Mouse (Mus musculus): Measurements from ENCODE around the gene Fkbp4. TPM values are rescaled to one million over a fixed set of nuclear protein-coding genes. Genes with fewer than 3 reads are reported as not detected.
A peak's percentile ranks its signal among the peaks of the same experiment; 100 is the strongest.

Fkbp4 gene
- polyA plus RNA-seq (2016; fragmentation: Nextera tagmentation; extraction: Ambion mirVana), result 548 and 688 TPM in 2 replicates

DNA sequence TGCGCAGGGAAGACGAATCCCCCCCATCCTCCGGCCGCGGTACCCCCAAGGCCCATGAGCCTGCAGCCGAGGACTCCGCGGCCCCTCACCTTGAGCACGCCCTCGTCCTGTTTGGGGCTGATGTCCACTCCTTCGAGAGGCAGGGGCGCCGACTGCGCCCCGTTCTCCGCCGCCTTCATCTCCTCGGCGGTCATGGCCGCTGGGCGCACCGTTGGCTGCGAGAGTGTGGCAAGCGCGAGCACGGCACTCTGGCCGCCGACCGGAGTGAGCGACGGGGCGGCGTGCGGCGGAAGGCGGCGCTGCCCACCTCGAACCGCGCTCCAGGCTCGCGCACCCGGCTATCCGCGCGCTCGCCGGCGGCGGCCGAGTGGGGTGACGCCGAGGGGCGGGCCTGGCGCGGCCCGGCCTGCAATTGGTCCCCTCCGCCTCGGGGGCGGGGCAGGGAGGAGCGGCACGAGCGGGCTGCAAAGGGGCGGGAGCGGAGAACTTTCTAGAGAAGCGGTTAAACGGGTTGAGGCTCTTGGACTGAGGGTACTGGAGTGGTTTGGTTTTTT is at the start of gene Fkbp4:
Gene Fkbp4, minus strand, starts transcription at position 361 of the 554 bp plus-strand sequence.
- DNase-seq (ENCODE audit: low spot score), result peak; percentile 90
- Histone ChIP-seq H3K36me3 (peaks cover 34% of the 10 kb centered on the region), H3K4me1 (replicated peaks) (peaks cover 18% of the 10 kb centered on the region), H3K4me3 (peak within 1 kb of the TSS; percentile 96), H3K27me3 (ENCODE audit: insufficient read depth, poor library complexity, severe bottlenecking) (peaks cover 17% of the 10 kb centered on the region; the same call in 1 of the 2 replicates), H3K9me3 (no peaks in the 10 kb centered on the region), H3K27ac (peak within 1 kb of the TSS; percentile 98)
- WGBS, result under 1% methylated on average over 67 of the region's 67 CpGs

DNA sequence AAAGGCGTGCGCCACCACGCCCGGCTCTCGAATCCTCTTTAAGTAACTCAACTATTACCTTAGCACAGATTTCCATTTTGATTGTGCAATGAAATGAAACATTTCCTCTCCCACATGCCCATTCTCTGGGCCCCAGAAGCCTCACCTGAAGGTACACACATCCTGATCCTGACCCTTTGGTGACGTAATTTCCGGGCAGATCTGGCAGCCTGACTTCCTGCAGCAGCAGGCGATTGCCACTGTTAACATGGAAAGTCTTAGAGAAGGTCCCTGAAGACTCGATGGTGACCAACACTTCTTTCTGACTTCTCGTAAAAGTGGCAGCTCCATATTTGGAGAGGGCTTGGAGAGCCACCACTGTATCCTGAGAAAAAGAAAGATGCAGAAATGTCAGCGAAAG is 49.3 kb upstream of the Fkbp4 start:
- 94% methylated on average over 11 of the region's 11 CpGs for WGBS
- H3K4me1 ChIP-seq (replicated peaks), result no peaks in the 10 kb centered on the region
- no peak overlapping the region for H3K27ac ChIP-seq
- H3K9me3 ChIP-seq, result no peaks in the 10 kb centered on the region
- H3K4me3 ChIP-seq, result no peak overlapping the region
- H3K27me3 ChIP-seq (ENCODE audit: insufficient read depth, poor library complexity, severe bottlenecking), result no peaks in the 10 kb centered on the region
- H3K36me3 ChIP-seq, result no peaks in the 10 kb centered on the region
- no peak for DNase-seq (ENCODE audit: low spot score)

DNA sequence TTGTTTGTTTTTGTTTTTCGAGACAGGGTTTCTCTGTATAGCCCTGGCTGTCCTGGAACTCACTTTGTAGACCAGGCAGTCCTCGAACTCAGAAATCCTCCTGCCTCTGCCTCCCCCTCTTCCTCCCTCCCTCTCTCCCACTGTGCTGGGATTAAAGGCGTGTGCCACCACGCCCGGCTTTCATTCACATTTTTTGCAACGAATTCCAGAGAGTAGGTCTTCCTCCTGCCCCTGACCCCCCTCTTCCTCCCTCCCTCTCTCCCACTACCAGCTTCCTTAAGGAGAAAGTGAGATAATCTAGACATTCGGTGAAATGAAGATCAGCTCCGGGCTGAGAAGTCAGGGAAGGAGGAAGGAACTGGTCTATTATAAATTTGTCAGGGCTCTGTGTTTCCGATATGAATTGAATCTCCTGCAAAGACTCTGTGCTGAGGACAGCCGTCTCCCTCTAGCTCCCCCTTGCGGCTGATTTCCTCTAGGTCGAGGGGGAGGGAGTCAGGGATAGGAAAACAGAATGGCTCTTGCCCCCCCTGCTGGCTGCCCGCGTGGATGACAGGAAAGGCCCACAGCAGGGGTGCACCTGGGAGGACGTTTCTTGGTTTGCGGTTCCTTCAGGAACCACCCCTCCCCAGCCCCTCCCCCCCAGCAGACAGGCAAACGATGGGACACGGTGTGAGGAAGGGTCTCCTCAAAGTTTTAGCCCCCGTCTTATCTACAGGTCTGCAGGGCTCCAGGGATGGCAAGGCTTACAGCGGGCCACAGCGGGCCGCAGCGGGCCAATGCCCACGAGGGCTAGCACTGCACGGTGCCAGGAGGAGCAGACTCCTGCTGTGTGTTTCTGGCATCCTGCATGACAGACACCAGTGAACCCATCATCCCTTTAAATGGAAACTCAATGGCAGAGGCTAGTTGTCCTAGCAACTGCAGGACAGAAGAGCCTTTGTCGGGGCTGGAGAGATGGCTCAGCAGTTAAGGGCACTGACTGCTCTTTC is 41.3 kb upstream of the Fkbp4 start:
- Histone ChIP-seq H3K4me3 (peak overlapping the region; percentile 31), H3K9me3 (no peaks in the 10 kb centered on the region), H3K27ac (no peak overlapping the region), H3K36me3 (no peaks in the 10 kb centered on the region), H3K4me1 (replicated peaks) (peaks cover 8% of the 10 kb centered on the region), H3K27me3 (ENCODE audit: insufficient read depth, poor library complexity, severe bottlenecking) (no peaks in the 10 kb centered on the region)
- WGBS, result 21% methylated on average over 26 of the region's 26 CpGs
- DNase-seq (ENCODE audit: low spot score), result peak; percentile 92

DNA sequence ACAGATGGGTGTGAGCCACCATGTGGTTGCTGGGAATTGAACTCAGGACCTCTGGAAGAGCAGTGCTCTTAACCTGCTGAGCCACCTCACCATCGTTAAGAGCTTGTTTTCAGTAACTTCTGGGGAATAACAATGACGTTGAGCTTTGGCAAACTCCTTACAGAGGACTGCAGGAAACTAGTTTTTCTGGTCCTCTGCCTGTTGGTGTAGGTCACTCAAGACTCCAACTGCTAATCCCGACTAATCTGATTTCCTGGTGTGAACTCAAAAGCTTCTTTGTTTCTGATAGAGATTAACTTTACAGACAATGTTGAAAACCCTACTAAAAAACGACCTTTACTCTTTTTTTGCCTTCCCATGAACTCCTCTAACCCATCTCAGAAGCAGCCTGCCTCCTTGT is 39.0 kb upstream of the Fkbp4 start:
- H3K4me3 ChIP-seq, result no peak overlapping the region
- no peak for DNase-seq (ENCODE audit: low spot score)
- 24% methylated on average over 4 of the region's 4 CpGs for WGBS
- H3K4me1 ChIP-seq (replicated peaks), result peaks cover 8% of the 10 kb centered on the region
- H3K36me3 ChIP-seq, result no peaks in the 10 kb centered on the region
- H3K27me3 ChIP-seq (ENCODE audit: insufficient read depth, poor library complexity, severe bottlenecking), result no peaks in the 10 kb centered on the region
- no peak overlapping the region for H3K27ac ChIP-seq
- no peaks in the 10 kb centered on the region for H3K9me3 ChIP-seq

DNA sequence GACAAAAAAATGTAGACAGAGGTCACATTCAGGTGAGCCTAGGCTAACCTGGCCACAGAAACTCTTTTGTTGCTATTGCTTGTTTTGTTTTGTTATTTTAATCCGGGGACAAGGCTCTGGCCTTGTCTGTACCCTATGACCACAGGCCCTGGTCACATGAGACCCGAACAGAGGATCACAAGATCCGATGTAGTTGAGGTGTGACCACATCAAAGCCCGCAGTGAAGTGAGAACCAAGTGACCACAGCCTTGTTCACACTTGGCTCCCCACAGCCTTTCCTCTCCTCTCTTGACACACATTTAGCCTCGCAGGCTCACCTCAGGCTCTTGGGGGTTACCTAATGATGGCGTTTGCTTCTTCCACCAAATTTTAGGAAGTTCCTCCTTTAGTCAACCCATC is 35.6 kb upstream of the Fkbp4 start:
- Histone ChIP-seq H3K27ac (no peak overlapping the region), H3K4me1 (replicated peaks) (no peaks in the 10 kb centered on the region), H3K36me3 (no peaks in the 10 kb centered on the region), H3K4me3 (no peak overlapping the region), H3K27me3 (ENCODE audit: insufficient read depth, poor library complexity, severe bottlenecking) (no peaks in the 10 kb centered on the region), H3K9me3 (no peaks in the 10 kb centered on the region)
- WGBS, result 91% methylated on average over 6 of the region's 6 CpGs
- DNase-seq (ENCODE audit: low spot score), result no peak

DNA sequence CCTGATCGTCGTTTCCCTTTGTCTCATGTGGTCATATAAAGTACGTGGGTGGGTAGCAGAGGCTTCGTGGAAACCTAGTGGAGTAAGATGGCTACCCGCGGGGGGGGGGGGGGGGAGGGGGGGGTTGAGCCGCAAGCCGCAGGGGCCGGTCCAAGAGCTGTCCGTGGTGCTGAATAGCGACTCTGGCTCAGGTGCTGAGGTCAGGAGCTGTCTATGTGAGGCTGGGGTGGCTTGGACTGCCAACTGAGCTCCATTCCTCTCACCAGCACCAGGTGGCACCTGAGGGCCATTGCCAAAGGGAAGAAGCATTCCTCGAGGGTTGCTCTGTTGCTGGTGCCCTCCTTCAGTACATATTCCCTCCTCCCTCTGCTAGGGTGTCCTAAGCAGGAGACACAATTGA is 31.0 kb upstream of the Fkbp4 start:
- Histone ChIP-seq H3K4me1 (replicated peaks) (peaks cover 9% of the 10 kb centered on the region), H3K27ac (no peak overlapping the region), H3K9me3 (no peaks in the 10 kb centered on the region), H3K4me3 (no peak overlapping the region), H3K27me3 (ENCODE audit: insufficient read depth, poor library complexity, severe bottlenecking) (no peaks in the 10 kb centered on the region), H3K36me3 (no peaks in the 10 kb centered on the region)
- DNase-seq (ENCODE audit: low spot score), result peak; percentile 45
- 11% methylated on average over 12 of the region's 12 CpGs for WGBS

DNA sequence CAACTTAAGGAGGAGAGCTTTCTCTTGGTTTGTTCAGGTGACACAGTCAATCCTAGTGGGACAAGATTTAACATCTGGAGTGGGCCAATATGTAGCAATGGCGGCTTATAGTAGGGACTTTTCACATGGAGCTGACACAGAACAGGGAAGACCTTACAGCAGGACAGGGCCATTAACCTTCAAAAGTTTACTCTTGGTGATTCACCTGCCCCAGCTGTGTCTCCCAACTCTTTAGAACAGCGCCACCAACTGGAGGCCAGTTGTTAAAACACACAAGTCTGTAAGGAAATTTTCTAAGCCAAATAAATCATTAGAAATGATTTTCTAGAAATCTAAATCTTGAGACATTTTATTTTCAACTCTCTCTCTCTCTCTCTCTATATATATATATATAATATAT is 28.8 kb upstream of the Fkbp4 start:
- Histone ChIP-seq H3K4me1 (replicated peaks) (peaks cover 9% of the 10 kb centered on the region), H3K27me3 (ENCODE audit: insufficient read depth, poor library complexity, severe bottlenecking) (no peaks in the 10 kb centered on the region), H3K36me3 (no peaks in the 10 kb centered on the region), H3K9me3 (no peaks in the 10 kb centered on the region), H3K4me3 (no peak overlapping the region), H3K27ac (no peak overlapping the region)
- WGBS, result 49% methylated on average over 2 of the region's 2 CpGs
- DNase-seq (ENCODE audit: low spot score), result no peak

DNA sequence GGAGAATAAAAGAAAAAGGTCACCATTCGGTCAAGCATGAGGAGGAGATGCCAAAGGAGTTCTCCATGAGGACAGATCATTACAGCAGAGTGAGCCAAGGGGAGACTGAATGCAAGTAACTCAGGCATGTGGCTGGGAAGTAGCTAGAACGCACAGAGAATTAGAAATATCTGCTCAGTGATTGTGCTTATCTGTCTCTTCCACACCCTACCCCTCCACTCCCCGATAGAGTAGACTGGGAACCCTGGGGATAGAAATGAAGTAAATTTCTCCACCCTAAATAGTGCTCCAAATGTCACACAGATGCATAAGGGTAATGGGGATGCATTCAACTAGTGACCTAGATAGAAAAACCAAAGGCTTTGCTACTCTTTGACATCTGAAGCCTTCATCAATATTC is 28.1 kb upstream of the Fkbp4 start:
- 73% methylated on average over 3 of the region's 3 CpGs for WGBS

DNA sequence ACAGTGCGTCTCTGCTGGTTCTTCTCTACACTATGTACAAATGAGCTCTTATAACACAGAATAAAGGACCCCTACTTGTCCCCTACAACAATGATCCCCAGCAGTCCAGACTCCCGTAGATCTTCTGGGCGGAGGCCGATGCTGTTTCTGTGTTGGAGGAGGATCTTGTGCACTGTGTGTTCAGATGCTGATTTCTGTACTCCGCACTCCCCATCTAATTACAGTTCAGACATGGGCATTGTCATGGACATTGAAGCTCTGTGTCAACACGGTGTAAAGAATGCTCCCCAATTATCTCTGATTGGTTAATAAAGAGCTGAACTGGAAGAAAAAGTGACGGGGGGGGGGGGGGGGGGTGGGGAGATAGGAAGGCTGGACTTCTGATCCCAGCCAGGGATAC is 27.6 kb upstream of the Fkbp4 start:
- H3K27me3 ChIP-seq (ENCODE audit: insufficient read depth, poor library complexity, severe bottlenecking), result no peaks in the 10 kb centered on the region
- H3K36me3 ChIP-seq, result no peaks in the 10 kb centered on the region
- no peak overlapping the region for H3K4me3 ChIP-seq
- no peak for DNase-seq (ENCODE audit: low spot score)
- H3K9me3 ChIP-seq, result no peaks in the 10 kb centered on the region
- H3K4me1 ChIP-seq (replicated peaks), result peaks cover 9% of the 10 kb centered on the region
- WGBS, result 57% methylated on average over 7 of the region's 7 CpGs
- H3K27ac ChIP-seq, result no peak overlapping the region

More for the DNA sequence above, 28.1 kb upstream of the Fkbp4 start:
- H3K4me1 ChIP-seq (replicated peaks), result peaks cover 9% of the 10 kb centered on the region
- no peak for DNase-seq (ENCODE audit: low spot score)
- no peaks in the 10 kb centered on the region for H3K36me3 ChIP-seq
- H3K4me3 ChIP-seq, result no peak overlapping the region
- no peaks in the 10 kb centered on the region for H3K9me3 ChIP-seq
- H3K27me3 ChIP-seq (ENCODE audit: insufficient read depth, poor library complexity, severe bottlenecking), result no peaks in the 10 kb centered on the region
- H3K27ac ChIP-seq, result no peak overlapping the region

DNA sequence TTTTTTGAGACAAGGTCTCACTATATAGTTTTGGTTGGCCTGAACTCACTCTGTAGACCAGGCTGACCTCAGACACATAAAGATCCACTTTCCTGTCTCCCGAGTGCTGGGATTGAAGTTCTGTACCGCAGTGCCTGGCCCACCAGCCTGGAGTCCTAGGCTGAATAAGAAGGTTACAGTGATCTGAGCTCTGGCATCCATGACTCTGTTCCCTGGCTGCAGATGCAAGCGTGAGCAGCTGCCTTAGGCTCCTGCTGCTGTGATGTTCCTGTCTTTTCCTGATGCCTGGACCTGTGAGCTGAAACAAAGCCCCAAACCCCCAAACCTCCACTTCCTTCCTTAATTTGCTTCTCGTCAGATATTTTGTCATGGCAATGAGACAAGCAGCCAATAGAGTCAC is 26.5 kb upstream of the Fkbp4 start:
- Histone ChIP-seq H3K4me1 (replicated peaks) (peaks cover 9% of the 10 kb centered on the region), H3K9me3 (no peaks in the 10 kb centered on the region), H3K27me3 (ENCODE audit: insufficient read depth, poor library complexity, severe bottlenecking) (no peaks in the 10 kb centered on the region), H3K36me3 (no peaks in the 10 kb centered on the region), H3K27ac (no peak overlapping the region), H3K4me3 (no peak overlapping the region)
- no peak for DNase-seq (ENCODE audit: low spot score)
- WGBS, result 81% methylated on average over 4 of the region's 4 CpGs

DNA sequence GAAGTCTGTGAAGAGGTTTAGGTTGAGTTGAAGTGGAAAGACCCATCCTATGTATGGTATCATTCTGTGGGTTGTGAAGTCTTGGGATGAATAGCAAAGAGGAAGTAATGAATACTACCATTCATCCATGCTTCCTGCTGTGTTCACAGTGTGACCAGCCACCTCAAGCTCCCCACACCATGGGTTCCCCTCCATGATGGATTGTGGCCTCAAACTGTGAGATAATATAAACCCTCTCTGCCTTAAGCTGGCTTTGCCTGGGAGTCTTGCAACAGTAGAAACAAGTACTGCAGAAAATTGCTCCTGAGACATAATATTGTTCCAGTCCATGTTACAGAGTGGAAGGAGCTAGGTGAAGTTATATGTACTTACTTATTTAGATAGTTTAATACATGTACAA is 23.1 kb upstream of the Fkbp4 start:
- H3K27me3 ChIP-seq (ENCODE audit: insufficient read depth, poor library complexity, severe bottlenecking), result no peaks in the 10 kb centered on the region
- no peak overlapping the region for H3K27ac ChIP-seq
- H3K4me1 ChIP-seq (replicated peaks), result peaks cover 9% of the 10 kb centered on the region
- H3K4me3 ChIP-seq, result no peak overlapping the region
- H3K9me3 ChIP-seq, result no peaks in the 10 kb centered on the region
- DNase-seq (ENCODE audit: low spot score), result no peak
- no peaks in the 10 kb centered on the region for H3K36me3 ChIP-seq

DNA sequence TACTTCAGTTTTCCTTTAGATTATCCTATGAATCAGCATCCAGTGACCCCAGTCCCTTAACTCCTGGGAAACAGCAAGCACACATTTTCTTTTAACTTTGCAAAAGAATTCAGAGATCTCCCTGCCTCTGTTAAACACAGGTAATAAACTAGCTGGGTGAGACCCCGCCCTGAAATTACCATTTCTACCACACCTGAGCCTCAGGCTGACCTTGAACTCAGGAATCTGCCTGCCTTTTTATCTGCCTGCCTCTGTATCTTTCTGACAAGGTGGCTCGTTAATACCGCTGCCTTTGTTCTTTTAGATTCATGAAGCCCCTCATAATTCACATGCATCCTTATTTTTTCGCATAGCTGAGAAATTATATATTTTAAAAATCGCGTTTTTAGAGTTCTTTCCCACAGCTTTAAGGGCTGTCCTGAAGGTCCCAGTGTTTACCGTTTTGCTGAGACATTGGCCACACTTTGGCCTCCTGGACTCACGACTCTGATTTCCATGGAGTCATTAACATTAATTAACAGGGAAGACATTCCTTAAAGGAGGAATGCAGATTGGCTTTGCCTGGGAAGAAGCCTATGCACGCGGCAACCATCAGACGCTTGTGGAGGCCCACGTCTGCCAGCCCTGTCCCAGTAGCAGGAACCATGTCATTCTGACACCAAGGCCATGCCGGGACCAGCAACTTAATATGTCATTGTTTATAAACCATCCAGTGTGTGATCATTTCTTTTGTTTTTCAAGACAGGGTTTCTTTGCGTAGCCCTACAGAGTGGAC is 22.4 kb upstream of the Fkbp4 start:
- no peak overlapping the region for H3K27ac ChIP-seq
- no peak for DNase-seq (ENCODE audit: low spot score)

DNA sequence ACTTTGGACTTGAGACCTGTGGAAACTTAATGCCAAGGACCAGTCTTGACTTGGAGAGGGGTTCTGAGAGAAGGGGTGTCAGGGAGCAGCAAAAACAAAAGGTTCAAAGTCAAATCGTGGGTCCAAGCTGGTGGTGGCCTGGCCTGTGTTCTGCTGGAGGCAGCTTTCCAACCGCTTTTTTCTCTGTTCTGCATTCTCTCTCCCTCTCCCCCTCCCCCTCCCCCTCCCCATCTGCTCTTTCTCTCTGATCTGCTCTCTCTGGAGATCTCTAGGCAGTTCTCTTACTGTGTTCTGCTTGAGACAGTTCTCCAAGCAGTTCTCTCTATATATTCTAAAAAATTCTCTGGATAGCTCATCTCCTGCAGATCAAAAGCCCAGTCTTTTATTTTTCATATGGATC is 21.8 kb upstream of the Fkbp4 start:
- Histone ChIP-seq H3K36me3 (no peaks in the 10 kb centered on the region), H3K9me3 (no peaks in the 10 kb centered on the region), H3K4me3 (no peak overlapping the region), H3K27ac (no peak overlapping the region), H3K27me3 (ENCODE audit: insufficient read depth, poor library complexity, severe bottlenecking) (no peaks in the 10 kb centered on the region), H3K4me1 (replicated peaks) (no peaks in the 10 kb centered on the region; the same call in 1 of the 2 replicates)
- WGBS, result 31% methylated on average over 2 of the region's 2 CpGs
- DNase-seq (ENCODE audit: low spot score), result no peak

More for the DNA sequence above, 22.4 kb upstream of the Fkbp4 start:
- WGBS, result 84% methylated on average over 14 of the region's 14 CpGs
- peaks cover 3% of the 10 kb centered on the region for H3K4me1 ChIP-seq (replicated peaks)
- no peaks in the 10 kb centered on the region for H3K27me3 ChIP-seq (ENCODE audit: insufficient read depth, poor library complexity, severe bottlenecking)
- no peaks in the 10 kb centered on the region for H3K36me3 ChIP-seq
- H3K9me3 ChIP-seq, result no peaks in the 10 kb centered on the region
- H3K4me3 ChIP-seq, result no peak overlapping the region

Measured in hindbrain, embryonic 10.5 days (tissue).